ENCODE assay signal across 21 mouse cellular contexts in genomic region chr7:89864769-89865168, GRCm38 (mm10). TPM values are rescaled to one million over a fixed set of nuclear protein-coding genes. Genes with fewer than 3 reads are reported as not detected.
DNase-seq lines count a peak whose midpoint lies in the region; ATAC-seq and TF ChIP-seq lines count a peak whose summit lies in the region.
"Had no signal": no experiment of that assay in that cellular context is flagged by ENCODE, and none has a peak within 500 bp of the region (broad histone marks: within the 10 kb centered on the region; RNA-seq: fewer than 3 reads in every experiment).

No protein-coding gene starts in this region.

- TF ChIP-seq EP300 in liver, embryonic 14.5 days (IDR thresholded peaks at IDR 0.05; ENCODE audit: low read depth): no peak
- no peak for TF ChIP-seq EP300 in MEL (IDR thresholded peaks at IDR 0.05; ENCODE audit: low read depth in 1 of 2, low read length in 2 of 2)

- intact Hi-C loops in gastrocnemius, adult 2 months (cut with DNase I): no loop called here

- ATAC-seq in liver, embryonic 14.5 days (ENCODE audit: insufficient read depth): no peak
- no peak for ATAC-seq in liver, embryonic 12.5 days

- no peak overlapping the region for H3K9ac ChIP-seq in liver, embryonic 14.5 days (replicated peaks)
- H3K9ac ChIP-seq in liver, embryonic 12.5 days: no peak overlapping the region
- no peak overlapping the region for H3K9ac ChIP-seq in MEL (ENCODE audit: control insufficient read depth, low read depth, low read length, poor library complexity, severe bottlenecking)
- H3K9ac ChIP-seq: embryonic facial prominence, embryonic 13.5 days; kidney, embryonic 15.5 days; liver, embryonic 15.5 days; midbrain, embryonic 12.5 days had no signal

- no peak for DNase-seq in gastrocnemius, adult 2 months
- no peak for DNase-seq in gastrocnemius, postnatal 4 days (ENCODE audit: low spot score in 2 of 2)
- DNase-seq in liver, embryonic 14.5 days (ENCODE audit: low read depth in 3 of 3, low spot score in 3 of 3): no peak
- peak; percentile 18 for DNase-seq in MEL (ENCODE audit: low read depth, low spot score)
- no peak for DNase-seq in frontal cortex, postnatal 36 days (ENCODE audit: low spot score in 2 of 2)
- DNase-seq in adrenal gland, postnatal 10 days: no peak
- DNase-seq: B cell, adult 2 months; cerebellum, adult 9-11 months; gastrocnemius, postnatal 10 days; heart, postnatal 4 days; lung, postnatal 36 days; thymus, postnatal 4 days had no signal

- H3K79me2 ChIP-seq in MEL (ENCODE audit: control insufficient read depth, insufficient read depth, low read length, poor library complexity): no peaks in the 10 kb centered on the region

- no peak overlapping the region for H3K27ac ChIP-seq in gastrocnemius, adult 2 months
- no peak overlapping the region for H3K27ac ChIP-seq in liver, embryonic 14.5 days
- H3K27ac ChIP-seq in liver, embryonic 12.5 days: no peak overlapping the region
- no peak overlapping the region for H3K27ac ChIP-seq in MEL (ENCODE audit: control insufficient read depth, low read depth, low read length)
- H3K27ac ChIP-seq in small intestine, adult 2 months (ENCODE audit: insufficient read depth, low read depth, low read length): no peak overlapping the region
- H3K27ac ChIP-seq: embryonic facial prominence, embryonic 13.5 days; heart, embryonic 10.5 days; kidney, embryonic 15.5 days; liver, embryonic 15.5 days; midbrain, embryonic 12.5 days had no signal

- no peak; the same call in 1 of the 2 replicates for TF ChIP-seq RAD21 in MEL (IDR thresholded peaks at IDR 0.05; ENCODE audit: low read depth, low read length)

- TF ChIP-seq CTCF in gastrocnemius, adult 2 months (IDR thresholded peaks at IDR 0.05): peak; percentile 30
- peak; percentile 34; the same call in 1 of the 2 replicates for TF ChIP-seq CTCF in liver, embryonic 14.5 days (IDR thresholded peaks at IDR 0.05; ENCODE audit: low read depth)
- peak; percentile 31 to 43 (median 35); a peak in 5 of 6 replicates for TF ChIP-seq CTCF in MEL (IDR thresholded peaks at IDR 0.05 in 2 of 3, conservative IDR thresholded peaks at IDR 0.05 in 1 of 3; ENCODE audit: control insufficient read depth in 1 of 3, insufficient read depth in 1 of 3, low read depth in 2 of 3, low read length in 3 of 3, poor library complexity in 1 of 3, severe bottlenecking in 1 of 3)
- TF ChIP-seq CTCF in small intestine, adult 2 months (IDR thresholded peaks at IDR 0.05; ENCODE audit: extremely low read depth, insufficient read length, insufficient replicate concordance, low read depth, low read length): peak; percentile 21; the same call in 1 of the 2 replicates

- WGBS in liver, embryonic 14.5 days (ENCODE audit: insufficient replicate concordance): 77% methylated on average over 1 of the region's 1 CpGs
- WGBS in liver, embryonic 12.5 days (ENCODE audit: insufficient replicate concordance): 82% methylated on average over 1 of the region's 1 CpGs
- 90% methylated on average over 1 of the region's 1 CpGs for WGBS in small intestine, adult 2 months

- H3K4me1 ChIP-seq in liver, embryonic 14.5 days (replicated peaks; ENCODE audit: control insufficient read depth in 2 of 2, insufficient read depth in 2 of 2, low read length in 1 of 2): no peaks in the 10 kb centered on the region
- H3K4me1 ChIP-seq in liver, embryonic 12.5 days: no peaks in the 10 kb centered on the region
- H3K4me1 ChIP-seq in MEL (ENCODE audit: control insufficient read depth in 1 of 2, insufficient read depth in 2 of 2, low read length in 2 of 2): no peaks in the 10 kb centered on the region
- no peaks in the 10 kb centered on the region for H3K4me1 ChIP-seq in small intestine, adult 2 months (ENCODE audit: control insufficient read depth, insufficient read depth, insufficient read length, low read length)
- H3K4me1 ChIP-seq: embryonic facial prominence, embryonic 13.5 days; heart, embryonic 10.5 days; kidney, embryonic 15.5 days; liver, embryonic 15.5 days; midbrain, embryonic 12.5 days had no signal

- no peaks in the 10 kb centered on the region for H3K36me3 ChIP-seq in liver, embryonic 14.5 days (replicated peaks; ENCODE audit: control insufficient read depth, insufficient read depth, low read depth)
- H3K36me3 ChIP-seq in liver, embryonic 12.5 days: no peaks in the 10 kb centered on the region
- H3K36me3 ChIP-seq in MEL (ENCODE audit: control insufficient read depth in 1 of 2, insufficient read depth in 2 of 2, low read length in 2 of 2): no peaks in the 10 kb centered on the region
- no peaks in the 10 kb centered on the region for H3K36me3 ChIP-seq in small intestine, adult 2 months (ENCODE audit: control insufficient read depth, insufficient read depth, low read length)
- H3K36me3 ChIP-seq: embryonic facial prominence, embryonic 13.5 days; heart, embryonic 10.5 days; kidney, embryonic 15.5 days; liver, embryonic 15.5 days; midbrain, embryonic 12.5 days had no signal

- no peak overlapping the region for H3K4me3 ChIP-seq in gastrocnemius, adult 2 months
- H3K4me3 ChIP-seq in liver, embryonic 14.5 days (ENCODE audit: insufficient read depth in 1 of 2, low read depth in 2 of 2, low read length in 2 of 2): no peak overlapping the region
- H3K4me3 ChIP-seq in liver, embryonic 12.5 days: no peak overlapping the region
- no peak overlapping the region for H3K4me3 ChIP-seq in MEL (ENCODE audit: control insufficient read depth in 1 of 2, insufficient read depth in 1 of 2, low read depth in 2 of 2, low read length in 2 of 2)
- no peak overlapping the region for H3K4me3 ChIP-seq in small intestine, adult 2 months (ENCODE audit: low read depth, low read length)
- H3K4me3 ChIP-seq: embryonic facial prominence, embryonic 13.5 days; heart, embryonic 10.5 days; kidney, embryonic 15.5 days; liver, embryonic 15.5 days; midbrain, embryonic 12.5 days had no signal

- no peaks in the 10 kb centered on the region for H3K27me3 ChIP-seq in liver, embryonic 14.5 days (ENCODE audit: control insufficient read depth, insufficient read depth, low read length)
- H3K27me3 ChIP-seq in liver, embryonic 12.5 days (replicated peaks): no peaks in the 10 kb centered on the region
- no peaks in the 10 kb centered on the region; a peak in 1 of 4 replicates for H3K27me3 ChIP-seq in MEL (ENCODE audit: control insufficient read depth in 1 of 2, insufficient read depth in 2 of 2, low read length in 2 of 2)
- no peaks in the 10 kb centered on the region for H3K27me3 ChIP-seq in small intestine, adult 2 months (ENCODE audit: control insufficient read depth, insufficient read depth, low read length)
- H3K27me3 ChIP-seq: embryonic facial prominence, embryonic 13.5 days; kidney, embryonic 15.5 days; liver, embryonic 15.5 days; midbrain, embryonic 12.5 days had no signal

- H3K9me3 ChIP-seq in liver, embryonic 14.5 days (ENCODE audit: control insufficient read depth, low read length): no peaks in the 10 kb centered on the region
- H3K9me3 ChIP-seq in liver, embryonic 12.5 days (replicated peaks): no peaks in the 10 kb centered on the region
- no peaks in the 10 kb centered on the region for H3K9me3 ChIP-seq in MEL (replicated peaks; ENCODE audit: insufficient read depth, low read length)
- H3K9me3 ChIP-seq: embryonic facial prominence, embryonic 13.5 days; heart, embryonic 10.5 days; kidney, embryonic 15.5 days; liver, embryonic 15.5 days; midbrain, embryonic 12.5 days had no signal

- no peak for TF ChIP-seq POLR2A in MEL (IDR thresholded peaks at IDR 0.05; ENCODE audit: control insufficient read depth in 1 of 2, insufficient read depth in 1 of 2, low read depth in 1 of 2, low read length in 2 of 2, poor library complexity in 1 of 2)
- TF ChIP-seq POLR2A in small intestine, adult 2 months (IDR thresholded peaks at IDR 0.05; ENCODE audit: low read depth, low read length): no peak

- no peak overlapping the region for H3K4me2 ChIP-seq in liver, embryonic 14.5 days (ENCODE audit: low read depth)
- no peak overlapping the region for H3K4me2 ChIP-seq in liver, embryonic 12.5 days
- H3K4me2 ChIP-seq: embryonic facial prominence, embryonic 13.5 days; kidney, embryonic 15.5 days; liver, embryonic 15.5 days; midbrain, embryonic 12.5 days had no signal

TF ChIP-seq in MEL, 35 proteins besides CTCF, POLR2A, EP300 and RAD21:
- TF ChIP-seq TBP (IDR thresholded peaks at IDR 0.05; ENCODE audit: low read depth, low read length) (no peak), E2F4 (IDR thresholded peaks at IDR 0.05; ENCODE audit: borderline replicate concordance, low read depth, low read length) (no peak), SMC3 (IDR thresholded peaks at IDR 0.05; ENCODE audit: low read depth, low read length) (peak; percentile 23; the same call in 1 of the 2 replicates), POLR2AphosphoS2 (IDR thresholded peaks at IDR 0.05; ENCODE audit: low read length) (no peak), JUND (IDR thresholded peaks at IDR 0.05; ENCODE audit: low read depth, low read length) (no peak), MYC (IDR thresholded peaks at IDR 0.05; ENCODE audit: low read depth, low read length) (no peak), ZMIZ1 (IDR thresholded peaks at IDR 0.05; ENCODE audit: low read depth, low read length) (no peak)

RNA-seq across cellular contexts. Expression of gene Ccdc81, which starts 38.7 kb away (rescaled TPM):
- total RNA-seq in gastrocnemius, adult 2 months (2021): not detected
- under 1 TPM; 0.10 to 0.13 TPM for total RNA-seq in gastrocnemius, postnatal 4 days (2021)
- not detected in 2 replicates for polyA plus RNA-seq in liver, embryonic 14.5 days (2012; rRNA removed)
- not detected in 2 replicates for polyA plus RNA-seq in liver, embryonic 14.5 days (2014; fragmentation: Nextera tagmentation; extraction: Ambion mirVana)
- not detected in 2 replicates for polyA plus RNA-seq in liver, embryonic 12.5 days (2016; fragmentation: Nextera tagmentation; extraction: Ambion mirVana)
- total RNA-seq in MEL (2012; rRNA removed): not detected in 2 replicates
- polyA plus RNA-seq in MEL (2012; ENCODE audit: insufficient read depth in 1 of 2, insufficient read length in 2 of 2, low read depth in 1 of 2, low replicate concordance in 2 of 2, missing spikeins in 1 of 2): not detected
- not detected in 2 replicates for polyA plus RNA-seq in small intestine, adult 2 months (2012; rRNA removed)
- total RNA-seq in adrenal gland, postnatal 10 days (2021): under 1 TPM in 1 of 2 experiments, not detected in 1; 0.21 TPM
- total RNA-seq: heart, postnatal 4 days had no signal
- polyA plus RNA-seq: large intestine, adult 2 months; limb, embryonic 11.5 days; liver, embryonic 15.5 days had no signal
